Mouse (Mus musculus) embryonic fibroblast, embryonic 13.5 days (primary cell): ENCODE results near the gene Evi5. TPM values are rescaled to one million over a fixed set of nuclear protein-coding genes. Genes with fewer than 3 reads are reported as not detected.
"Not testable (repeated sequence)": the region's sequence is repeated elsewhere in the genome, so short reads cannot be mapped to it uniquely, and the experiment has no call there.

Source experiments
- H3K27ac ChIP-seq: 2 replicates; pipeline ENCODE4 v1.5.1; 2012; ENCODE audit warnings: low read length, control low read depth, inconsistent platforms; ENCODE audit not compliant: insufficient read depth
- H3K4me1 ChIP-seq: 2 replicates; pipeline ENCODE4 v1.6.1; 2011; ENCODE audit warnings: low read length; ENCODE audit not compliant: control insufficient read depth, insufficient read depth
- H3K4me3 ChIP-seq: 2 replicates; pipeline ENCODE4 v1.5.1; 2011; ENCODE audit warnings: mild to moderate bottlenecking, control low read depth, low read length; ENCODE audit not compliant: insufficient read depth
- CTCF ChIP-seq: IDR thresholded peaks from 2 replicates; pipeline ENCODE4 v1.5.1; 2011; ENCODE audit warnings: mild to moderate bottlenecking, control low read depth, low read length, moderate library complexity, borderline replicate concordance; ENCODE audit not compliant: insufficient read depth
- POLR2A ChIP-seq: IDR thresholded peaks from 2 replicates; pipeline ENCODE4 v1.6.1; 2011; ENCODE audit warnings: low read depth, mild to moderate bottlenecking, control low read depth, low read length, moderate library complexity
- polyA plus RNA-seq: library from polyadenylated mRNA; stranded (reverse); fragments of >200 nt; gene quantifications from 2 replicates; pipeline ENCODE4 v1.2.4, GENCODE M21; 2011; ENCODE audit warnings: low read depth; ENCODE audit not compliant: missing spikeins, insufficient read length

The Evi5 gene
- polyA plus RNA-seq, 1 experiment: 60.6 TPM

GRCm38 (mm10) chr5:107904325-107904724 is 29.4 kb upstream of the Evi5 start:
- no peak for TF ChIP-seq POLR2A
- no peak for TF ChIP-seq CTCF
- H3K4me1 ChIP-seq: no peaks in the 10 kb centered on the region
- H3K27ac ChIP-seq: no peak overlapping the region
- H3K4me3 ChIP-seq: no peak overlapping the region

DNA sequence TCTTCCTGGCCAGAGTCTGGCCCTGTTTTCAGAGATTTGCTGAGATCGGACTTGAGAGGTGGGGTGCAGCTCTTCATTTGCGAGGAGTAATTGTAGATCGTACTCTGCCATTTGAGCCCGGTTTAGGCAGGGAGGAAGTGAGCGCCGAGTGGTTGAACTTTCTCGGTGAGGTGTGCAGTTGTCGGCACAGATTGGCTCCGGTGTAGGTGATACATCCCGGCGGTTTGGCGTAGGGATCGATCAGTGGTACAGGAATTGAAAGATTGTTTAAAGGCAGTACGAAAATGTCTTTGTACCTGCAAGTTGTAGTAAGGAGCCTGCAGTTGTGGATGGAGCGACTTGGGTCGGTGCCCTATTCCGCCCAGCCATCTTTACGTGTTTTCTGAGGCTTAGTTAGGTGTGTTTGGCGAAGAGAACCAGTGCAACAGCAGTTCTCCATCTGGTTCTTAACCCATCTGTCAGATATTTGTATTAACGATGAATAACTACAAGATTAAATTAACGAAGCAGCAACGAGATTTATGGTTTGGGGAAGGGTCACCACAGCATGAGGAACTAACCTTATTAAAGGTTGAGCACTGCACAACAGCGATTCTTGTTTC is 26.2 kb upstream of the Evi5 start:
- H3K4me1 ChIP-seq: no peaks in the 10 kb centered on the region
- H3K4me3 ChIP-seq: peak overlapping the region; percentile 69
- no peak for TF ChIP-seq CTCF
- 0 out of 2 replicates have a peak, but pooled peaks have one; percentile 6 for TF ChIP-seq POLR2A
- H3K27ac ChIP-seq: 0 out of 2 replicates have a peak overlapping the region, but pooled peaks have one; percentile 21

DNA sequence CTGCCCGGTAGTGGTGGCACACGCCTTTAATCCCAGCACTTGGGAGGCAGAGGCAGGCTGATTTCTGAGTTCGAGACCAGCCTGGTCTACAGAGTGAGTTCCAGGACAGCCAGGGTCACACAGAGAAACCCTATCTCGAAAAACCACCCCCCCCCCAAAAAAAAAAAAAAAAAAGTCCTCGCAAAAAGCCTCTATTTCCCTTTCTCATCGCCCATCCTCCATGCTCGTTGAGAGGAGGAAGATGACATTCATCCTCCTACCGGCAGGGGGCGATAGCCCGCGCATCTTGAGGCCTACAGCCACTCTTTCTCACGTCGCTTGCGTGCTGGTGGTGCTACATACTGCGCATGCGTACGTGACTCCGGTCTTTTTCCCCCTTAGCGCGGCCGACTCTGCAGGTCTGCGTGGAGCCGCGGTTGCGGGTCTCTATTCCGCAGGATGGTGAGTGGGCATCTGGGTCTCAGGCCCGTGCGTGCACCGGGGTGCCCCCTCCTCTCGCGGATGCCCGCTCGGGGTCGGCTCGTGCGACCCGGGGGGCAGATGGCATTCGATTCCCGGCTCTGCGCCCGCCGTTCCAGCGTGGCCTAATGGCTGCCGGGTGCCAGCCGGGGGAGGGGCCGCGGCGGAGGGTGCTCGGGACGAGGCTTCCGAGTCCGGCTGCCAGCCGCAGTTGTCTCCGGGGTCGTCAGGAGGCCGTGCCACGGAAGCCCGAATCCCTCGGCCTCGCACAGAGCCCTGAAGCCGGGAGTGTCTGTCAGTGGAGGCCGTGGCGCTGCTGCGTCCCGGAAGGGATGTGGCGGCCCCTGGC is 25.5 kb upstream of the Evi5 start, which contains the start of gene Rpl5:
Gene Rpl5, plus strand, starts transcription at position 297 of the 808 bp plus-strand sequence.
- H3K4me3 ChIP-seq: peak within 1 kb of the TSS; percentile 69
- H3K4me1 ChIP-seq: no peaks in the 10 kb centered on the region
- 0 out of 2 replicates have a peak within 1 kb of the TSS, but pooled peaks have one; percentile 21 for H3K27ac ChIP-seq
- TF ChIP-seq POLR2A (peak; percentile 95), CTCF (peak; percentile 92)

DNA sequence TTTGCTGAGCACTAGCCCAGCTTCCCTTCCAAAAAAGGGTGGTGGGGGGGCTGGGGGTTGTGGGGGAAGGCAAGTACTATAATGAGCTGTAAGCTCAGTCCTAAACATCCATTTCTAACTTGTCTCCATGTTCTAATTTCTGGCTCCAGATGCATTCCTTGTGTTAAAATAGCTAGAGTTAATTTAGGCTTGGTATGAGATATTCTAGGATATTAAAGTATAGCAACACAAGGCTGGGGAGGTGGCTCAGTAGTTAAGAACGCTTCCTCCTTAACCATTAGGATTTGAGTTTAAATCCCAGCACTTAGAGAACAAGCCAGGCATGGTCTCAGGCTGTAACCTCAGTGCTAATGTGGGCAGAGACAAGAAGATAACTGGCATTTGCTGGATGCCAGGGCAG is 21.4 kb upstream of the Evi5 start:
- H3K4me1 ChIP-seq: no peaks in the 10 kb centered on the region
- no peak overlapping the region for H3K4me3 ChIP-seq
- TF ChIP-seq POLR2A (no peak), CTCF (no peak)
- no peak overlapping the region for H3K27ac ChIP-seq

DNA sequence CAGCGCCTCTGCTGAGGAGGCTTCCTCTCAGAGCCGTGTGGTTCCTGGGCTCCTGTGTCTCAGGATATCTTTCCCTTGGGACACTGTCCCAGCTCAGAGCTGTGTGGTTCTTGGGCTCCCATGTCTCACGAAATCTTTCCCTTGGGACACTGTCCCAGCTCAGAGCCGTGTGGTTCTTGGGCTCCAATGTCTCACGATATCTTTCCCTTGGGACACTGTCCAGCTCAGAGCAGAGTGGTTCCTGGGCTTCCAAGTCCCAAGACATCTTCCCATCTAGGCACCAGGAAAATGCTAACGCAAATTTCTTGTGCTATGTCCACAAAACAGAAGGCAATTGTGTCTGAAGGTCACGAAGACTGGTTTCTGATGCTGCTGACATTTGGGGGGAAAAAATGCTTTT is 19.8 kb upstream of the Evi5 start:
- Histone ChIP-seq H3K4me1 (no peaks in the 10 kb centered on the region), H3K27ac (no peak overlapping the region), H3K4me3 (no peak overlapping the region)
- TF ChIP-seq CTCF (no peak), POLR2A (no peak)

GRCm38 (mm10) chr5:107891515-107891914 is 16.6 kb upstream of the Evi5 start:
- not testable (repeated sequence) for H3K4me3 ChIP-seq, H3K27ac ChIP-seq, H3K4me1 ChIP-seq

- no peak overlapping the region for H3K4me3 ChIP-seq
- H3K27ac ChIP-seq: no peak overlapping the region
- no peak for TF ChIP-seq POLR2A
- no peak for TF ChIP-seq CTCF
- H3K4me1 ChIP-seq: no peaks in the 10 kb centered on the region
These were observed 15.3 kb upstream of the Evi5 start for GRCm38 (mm10) chr5:107889994-107890888.

DNA sequence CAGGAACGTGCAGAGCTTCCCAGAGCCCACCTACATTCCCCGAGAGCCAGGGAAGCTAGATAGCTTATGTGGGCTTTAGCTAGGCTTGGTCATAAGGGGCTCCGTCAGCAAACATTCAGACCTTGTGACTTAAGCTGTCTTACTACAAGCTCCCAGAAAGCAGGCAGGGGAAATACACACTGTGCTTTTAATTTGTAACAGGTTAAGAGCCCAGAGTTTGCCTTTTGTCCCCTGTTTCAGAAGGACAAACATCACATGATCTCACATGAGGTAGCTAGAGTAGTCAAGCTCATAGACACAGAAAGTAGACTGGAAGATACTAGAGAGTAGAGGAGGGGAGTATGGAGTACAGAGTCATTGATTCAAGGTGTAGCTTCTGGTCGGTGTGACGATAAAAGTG is 5.8 kb upstream of the Evi5 start:
- no peaks in the 10 kb centered on the region for H3K4me1 ChIP-seq
- H3K4me3 ChIP-seq: no peak overlapping the region
- no peak overlapping the region for H3K27ac ChIP-seq
- no peak for TF ChIP-seq CTCF

- TF ChIP-seq POLR2A: no peak
- TF ChIP-seq CTCF: no peak
- Histone ChIP-seq H3K27ac (no peak overlapping the region), H3K4me3 (no peak overlapping the region), H3K4me1 (no peaks in the 10 kb centered on the region)
These were observed 2.1 kb upstream of the Evi5 start for GRCm38 (mm10) chr5:107877053-107877452.

GRCm38 (mm10) chr5:107875261-107875611 is 329 bp upstream of the Evi5 start:
- no peak overlapping the region for H3K4me3 ChIP-seq
- no peaks in the 10 kb centered on the region for H3K4me1 ChIP-seq
- no peak overlapping the region for H3K27ac ChIP-seq
- TF ChIP-seq POLR2A (no peak), CTCF (no peak)
